Mouse (Mus musculus): ENCODE measurements around the gene Galnt10. TPM values are rescaled to one million over a fixed set of nuclear protein-coding genes. Genes with fewer than 3 reads are reported as not detected.

Gene Galnt10
- polyA plus RNA-seq, 1 experiment from 2014 or later: 23.6 TPM

DNA sequence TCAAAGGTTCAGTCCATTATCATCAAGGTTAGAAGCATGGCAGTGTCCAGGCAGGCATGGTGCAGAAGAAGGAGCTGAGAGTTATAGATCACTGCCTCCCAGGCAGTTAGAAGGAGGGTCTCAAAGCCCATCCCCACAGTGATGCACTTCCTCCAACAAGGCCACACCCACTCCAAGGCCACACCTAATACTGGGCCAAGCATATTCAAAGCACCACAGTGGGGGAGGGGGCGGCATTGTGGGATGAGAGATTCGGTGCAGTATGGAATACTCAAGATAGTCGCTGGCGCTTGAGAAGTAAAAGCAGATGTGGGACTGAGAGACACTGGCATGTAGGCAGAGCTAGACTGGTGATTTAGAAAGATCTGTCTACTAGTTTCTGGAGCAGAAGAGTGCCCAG is 14.9 kb downstream of the Galnt10 start:
- H3K27me3 ChIP-seq: no peaks in the 10 kb centered on the region
- no peak overlapping the region for H3K4me3 ChIP-seq (replicated peaks)
- DNase-seq: no peak
- no peak overlapping the region for H3K4me2 ChIP-seq
- ATAC-seq (ENCODE audit: low read depth): peak; percentile 5; the same call in 1 of the 2 replicates
- peaks cover 99% of the 10 kb centered on the region for H3K4me1 ChIP-seq (replicated peaks)
- peaks cover 17% of the 10 kb centered on the region for H3K36me3 ChIP-seq
- no peaks in the 10 kb centered on the region for H3K9me3 ChIP-seq (replicated peaks)
- H3K9ac ChIP-seq: no peak overlapping the region
- H3K27ac ChIP-seq: peak overlapping the region; percentile 74
- WGBS (ENCODE audit: insufficient replicate concordance): 91% methylated on average over 4 of the region's 4 CpGs

DNA sequence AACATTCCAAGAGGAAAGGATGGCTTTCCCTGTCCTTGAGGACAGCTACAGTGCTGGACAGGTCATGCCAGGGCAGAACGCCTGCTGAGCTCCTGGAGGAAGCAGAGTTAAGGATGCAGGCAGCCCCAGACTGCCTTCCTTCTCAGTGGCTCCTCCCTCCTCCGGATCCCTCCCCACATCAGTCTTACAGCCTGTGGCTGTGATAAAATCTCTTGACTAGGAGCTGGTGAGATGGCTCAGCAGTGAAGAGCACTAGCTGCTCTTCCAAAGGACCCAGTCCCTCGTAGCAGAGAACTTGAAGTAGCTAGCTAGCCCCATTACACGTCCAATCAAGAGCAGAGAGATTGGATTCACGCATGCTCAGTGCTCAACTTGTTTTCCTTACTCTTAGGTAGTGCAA is 15.6 kb downstream of the Galnt10 start:
- no peak overlapping the region for H3K4me3 ChIP-seq (replicated peaks)
- ATAC-seq (ENCODE audit: low read depth) (peak; percentile 61), DNase-seq (no peak)
- H3K27me3 ChIP-seq: no peaks in the 10 kb centered on the region
- no peak overlapping the region for H3K4me2 ChIP-seq
- H3K27ac ChIP-seq: peak overlapping the region; percentile 74
- no peaks in the 10 kb centered on the region for H3K9me3 ChIP-seq (replicated peaks)
- peaks cover 18% of the 10 kb centered on the region for H3K36me3 ChIP-seq
- 32% methylated on average over 5 of the region's 5 CpGs for WGBS (ENCODE audit: insufficient replicate concordance)
- H3K4me1 ChIP-seq (replicated peaks): peaks cover 98% of the 10 kb centered on the region
- peak overlapping the region; percentile 44; the same call in 1 of the 2 replicates for H3K9ac ChIP-seq

DNA sequence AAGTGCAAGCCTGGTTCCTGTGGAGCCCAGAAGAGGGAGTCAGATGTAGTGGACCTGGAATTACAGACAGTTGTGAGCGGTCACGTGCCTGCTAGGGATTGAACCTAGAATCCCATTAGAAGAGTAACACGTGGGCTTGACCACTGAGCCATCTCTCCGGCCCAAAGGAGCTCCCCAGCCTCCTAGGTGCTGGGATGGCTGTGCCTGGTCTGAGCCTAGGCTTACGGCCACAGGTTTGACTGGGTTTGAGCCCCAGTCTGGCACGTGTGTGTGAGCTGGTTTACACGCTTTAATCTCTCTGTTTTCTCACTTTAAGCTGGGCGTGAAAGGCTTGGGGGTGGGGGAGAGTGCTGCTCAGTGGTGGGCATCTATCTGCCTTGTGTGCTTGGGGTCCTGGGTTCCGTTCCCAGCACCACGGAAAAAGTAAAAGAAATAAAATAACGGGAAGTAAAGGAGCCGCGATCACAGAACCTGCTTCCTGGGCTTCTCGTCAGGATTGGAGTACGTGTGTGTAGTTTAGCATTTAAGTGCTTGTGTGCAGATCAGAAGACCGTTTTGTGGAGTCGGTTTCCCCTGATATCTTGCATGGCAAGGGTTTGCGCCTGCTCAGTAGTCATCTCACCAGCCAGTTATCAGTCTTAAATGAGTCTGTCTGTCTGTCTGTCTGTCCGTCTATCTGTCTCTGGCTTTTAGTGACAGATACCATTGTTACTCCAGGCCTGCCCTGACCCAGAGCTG is 16.4 kb downstream of the Galnt10 start:
- peak overlapping the region; percentile 41; the same call in 1 of the 2 replicates for H3K9ac ChIP-seq
- no peak for ATAC-seq (ENCODE audit: low read depth)
- peaks cover 96% of the 10 kb centered on the region for H3K4me1 ChIP-seq (replicated peaks)
- 72% methylated on average over 19 of the region's 19 CpGs for WGBS (ENCODE audit: insufficient replicate concordance)
- no peak overlapping the region for H3K4me3 ChIP-seq (replicated peaks)
- H3K4me2 ChIP-seq: no peak overlapping the region
- H3K27me3 ChIP-seq: no peaks in the 10 kb centered on the region
- peak overlapping the region; percentile 74; the same call in 1 of the 2 replicates for H3K27ac ChIP-seq
- DNase-seq: no peak
- H3K36me3 ChIP-seq: peaks cover 22% of the 10 kb centered on the region
- no peaks in the 10 kb centered on the region for H3K9me3 ChIP-seq (replicated peaks)

GRCm38 (mm10) chr11:57662231-57662630 is 17.0 kb downstream of the Galnt10 start:
- H3K4me1 ChIP-seq (replicated peaks): peaks cover 95% of the 10 kb centered on the region
- H3K36me3 ChIP-seq: peaks cover 22% of the 10 kb centered on the region
- H3K4me3 ChIP-seq (replicated peaks): no peak overlapping the region
- H3K4me2 ChIP-seq: no peak overlapping the region
- ATAC-seq (ENCODE audit: low read depth): no peak
- H3K27me3 ChIP-seq: no peaks in the 10 kb centered on the region
- peak overlapping the region; percentile 40; the same call in 1 of the 2 replicates for H3K27ac ChIP-seq
- H3K9ac ChIP-seq: peak overlapping the region; percentile 41; the same call in 1 of the 2 replicates
- H3K9me3 ChIP-seq (replicated peaks): no peaks in the 10 kb centered on the region
- WGBS (ENCODE audit: insufficient replicate concordance): 79% methylated on average over 4 of the region's 4 CpGs
- DNase-seq: no peak

- Histone ChIP-seq H3K4me3 (replicated peaks) (no peak overlapping the region), H3K27me3 (no peaks in the 10 kb centered on the region), H3K36me3 (peaks cover 19% of the 10 kb centered on the region), H3K4me1 (replicated peaks) (peaks cover 94% of the 10 kb centered on the region), H3K4me2 (no peak overlapping the region), H3K9ac (no peak overlapping the region), H3K27ac (no peak overlapping the region; the same call in 1 of the 2 replicates), H3K9me3 (replicated peaks) (no peaks in the 10 kb centered on the region)
- no peak for ATAC-seq (ENCODE audit: low read depth)
- no peak for DNase-seq
- WGBS (ENCODE audit: insufficient replicate concordance): 87% methylated on average over 12 of the region's 12 CpGs
These were observed 18.0 kb downstream of the Galnt10 start for GRCm38 (mm10) chr11:57663271-57663670.

- H3K4me1 ChIP-seq (replicated peaks): peaks cover 93% of the 10 kb centered on the region
- 67% methylated on average over 5 of the region's 5 CpGs for WGBS (ENCODE audit: insufficient replicate concordance)
- no peak overlapping the region for H3K9ac ChIP-seq
- no peaks in the 10 kb centered on the region for H3K27me3 ChIP-seq
- ATAC-seq (ENCODE audit: low read depth) (no peak), DNase-seq (no peak)
- no peak overlapping the region for H3K4me2 ChIP-seq
- H3K36me3 ChIP-seq: peaks cover 15% of the 10 kb centered on the region
- no peaks in the 10 kb centered on the region for H3K9me3 ChIP-seq (replicated peaks)
- H3K27ac ChIP-seq: no peak overlapping the region
- H3K4me3 ChIP-seq (replicated peaks): no peak overlapping the region
These were observed 19.5 kb downstream of the Galnt10 start for GRCm38 (mm10) chr11:57664741-57665140.

- Histone ChIP-seq H3K4me1 (replicated peaks) (peaks cover 93% of the 10 kb centered on the region), H3K4me3 (replicated peaks) (no peak overlapping the region), H3K27me3 (no peaks in the 10 kb centered on the region), H3K9ac (no peak overlapping the region), H3K36me3 (peaks cover 17% of the 10 kb centered on the region), H3K4me2 (no peak overlapping the region), H3K27ac (no peak overlapping the region), H3K9me3 (replicated peaks) (no peaks in the 10 kb centered on the region)
- no peak for DNase-seq
- 83% methylated on average over 8 of the region's 8 CpGs for WGBS (ENCODE audit: insufficient replicate concordance)
- no peak for ATAC-seq (ENCODE audit: low read depth)
These were observed 23.0 kb downstream of the Galnt10 start for GRCm38 (mm10) chr11:57668271-57668670.

DNA sequence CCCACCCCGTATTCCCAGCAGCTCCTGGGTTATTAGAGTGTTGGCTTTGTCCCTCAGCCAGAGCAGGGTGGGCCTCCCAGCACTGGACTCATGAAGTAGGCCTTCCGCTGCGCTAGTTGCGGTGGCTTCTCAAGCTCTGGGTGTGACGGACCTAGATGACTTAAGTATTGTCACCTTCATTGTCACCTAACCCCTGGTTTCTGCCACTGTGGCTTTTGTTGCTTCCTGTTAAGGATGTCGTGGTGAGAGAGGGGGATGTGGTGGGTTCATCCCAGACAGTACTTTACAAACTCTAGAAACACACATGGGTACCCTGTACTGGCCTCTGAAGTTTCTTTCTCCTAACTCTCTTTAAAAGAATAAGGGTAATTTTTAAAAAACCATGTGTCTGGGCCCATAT is 24.3 kb downstream of the Galnt10 start:
- H3K4me1 ChIP-seq (replicated peaks): peaks cover 89% of the 10 kb centered on the region
- no peak for ATAC-seq (ENCODE audit: low read depth)
- H3K36me3 ChIP-seq: peaks cover 14% of the 10 kb centered on the region; the same call in 1 of the 2 replicates
- 70% methylated on average over 6 of the region's 6 CpGs for WGBS (ENCODE audit: insufficient replicate concordance)
- no peaks in the 10 kb centered on the region for H3K27me3 ChIP-seq
- H3K27ac ChIP-seq: no peak overlapping the region
- H3K9ac ChIP-seq: no peak overlapping the region
- no peaks in the 10 kb centered on the region for H3K9me3 ChIP-seq (replicated peaks)
- no peak for DNase-seq
- H3K4me3 ChIP-seq (replicated peaks): no peak overlapping the region
- H3K4me2 ChIP-seq: no peak overlapping the region

- peak overlapping the region; percentile 75 for H3K27ac ChIP-seq
- peak overlapping the region; percentile 24; the same call in 1 of the 2 replicates for H3K4me2 ChIP-seq
- H3K4me3 ChIP-seq (replicated peaks): no peak overlapping the region
- ATAC-seq (ENCODE audit: low read depth): peak; percentile 52
- WGBS (ENCODE audit: insufficient replicate concordance): 36% methylated on average over 5 of the region's 5 CpGs
- H3K36me3 ChIP-seq: peaks cover 9% of the 10 kb centered on the region; the same call in 1 of the 2 replicates
- no peaks in the 10 kb centered on the region for H3K27me3 ChIP-seq
- H3K4me1 ChIP-seq (replicated peaks): peaks cover 89% of the 10 kb centered on the region
- H3K9ac ChIP-seq: no peak overlapping the region
- H3K9me3 ChIP-seq (replicated peaks): no peaks in the 10 kb centered on the region
- DNase-seq: no peak
These were observed 26.0 kb downstream of the Galnt10 start for GRCm38 (mm10) chr11:57671120-57671697.

- WGBS (ENCODE audit: insufficient replicate concordance): 77% methylated on average over 10 of the region's 10 CpGs
- DNase-seq (no peak), ATAC-seq (ENCODE audit: low read depth) (peak; percentile 43; the same call in 1 of the 2 replicates)
- no peaks in the 10 kb centered on the region for H3K9me3 ChIP-seq (replicated peaks)
- peaks cover 90% of the 10 kb centered on the region for H3K4me1 ChIP-seq (replicated peaks)
- H3K4me2 ChIP-seq: no peak overlapping the region
- no peak overlapping the region for H3K4me3 ChIP-seq (replicated peaks)
- H3K36me3 ChIP-seq: peaks cover 9% of the 10 kb centered on the region; the same call in 1 of the 2 replicates
- no peak overlapping the region for H3K9ac ChIP-seq
- H3K27me3 ChIP-seq: no peaks in the 10 kb centered on the region
- peak overlapping the region; percentile 75 for H3K27ac ChIP-seq
These were observed 26.6 kb downstream of the Galnt10 start for GRCm38 (mm10) chr11:57671797-57672196.

GRCm38 (mm10) chr11:57672995-57673394 is 27.8 kb downstream of the Galnt10 start:
- H3K4me1 ChIP-seq (replicated peaks): peaks cover 91% of the 10 kb centered on the region
- 85% methylated on average over 9 of the region's 9 CpGs for whole genome bisulfite sequencing (ENCODE audit: insufficient replicate concordance)
- 0 out of 2 replicates have a peak overlapping the region, but pooled peaks have one; percentile 29 for H3K27ac ChIP-seq

More at GRCm38 (mm10) chr11:57672995-57673394, 27.8 kb downstream of the Galnt10 start:
- ATAC-seq (ENCODE audit: low read depth) (no peak), DNase-seq (no peak)
- Histone ChIP-seq H3K4me3 (replicated peaks) (no peak overlapping the region), H3K9me3 (replicated peaks) (no peaks in the 10 kb centered on the region), H3K9ac (no peak overlapping the region), H3K4me2 (no peak overlapping the region), H3K27me3 (no peaks in the 10 kb centered on the region), H3K36me3 (peaks cover 16% of the 10 kb centered on the region)
